10 mouse cellular contexts compared by ENCODE assay signal in the genomic region with DNA sequence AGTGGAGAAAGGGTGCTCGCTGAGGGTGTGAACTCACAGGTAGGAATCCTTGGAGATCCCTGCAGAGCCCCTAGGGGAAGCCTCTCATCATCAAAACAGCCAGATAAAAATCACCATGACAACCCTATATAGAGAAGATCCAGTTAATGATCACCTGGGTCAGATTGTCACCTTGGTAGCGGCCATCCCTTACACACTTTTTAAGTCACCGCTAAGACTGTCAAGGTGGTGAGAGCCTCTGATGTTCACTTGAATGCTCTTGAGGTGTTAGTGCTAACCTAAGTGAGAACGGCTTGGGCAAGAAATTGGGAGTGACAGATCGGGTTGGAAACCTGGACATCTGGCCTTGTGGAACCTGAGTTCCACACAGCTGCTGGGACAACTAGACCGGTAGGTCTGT. TPM values are rescaled to one million over a fixed set of nuclear protein-coding genes. Genes with fewer than 3 reads are reported as not detected.
DNase-seq lines count a peak whose midpoint lies in the region; ATAC-seq and TF ChIP-seq lines count a peak whose summit lies in the region.
"Had no signal": no experiment of that assay in that cellular context is flagged by ENCODE, and none has a peak within 500 bp of the region (broad histone marks: within the 10 kb centered on the region; RNA-seq: fewer than 3 reads in every experiment).

A gene (plus strand): TSS at position 301 of the 400 bp plus-strand sequence.

- H3K4me3 ChIP-seq in liver, adult 2 months (ENCODE audit: insufficient read depth, low read depth, low read length) = 0 out of 2 replicates have a peak within 1 kb of the TSS, but pooled peaks have one; percentile 5
- peak within 1 kb of the TSS; percentile 12; the same call in 1 of the 2 replicates for H3K4me3 ChIP-seq in forebrain, embryonic 11.5 days (ENCODE audit: low read depth, low read length)
- H3K4me3 ChIP-seq in limb, embryonic 10.5 days = peak within 1 kb of the TSS; percentile 51
- H3K4me3 ChIP-seq in neural tube, embryonic 12.5 days = peak within 1 kb of the TSS; percentile 21
- H3K4me3 ChIP-seq: layer of hippocampus, adult 2 months had no signal

- H3K4me2 ChIP-seq in forebrain, embryonic 11.5 days (ENCODE audit: low read depth, low read length, severe bottlenecking) = peak within 1 kb of the TSS; percentile 46; the same call in 1 of the 2 replicates
- peak within 1 kb of the TSS; percentile 57 for H3K4me2 ChIP-seq in neural tube, embryonic 12.5 days (replicated peaks)

- no peak for TF ChIP-seq CTCF in liver, adult 2 months (IDR thresholded peaks at IDR 0.05; ENCODE audit: low read depth, low read length)

- H3K9ac ChIP-seq in liver, adult 2 months (ENCODE audit: low read depth, low read length) = no peak within 1 kb of the TSS
- H3K9ac ChIP-seq in forebrain, embryonic 11.5 days (ENCODE audit: low read length) = no peak within 1 kb of the TSS
- peak within 1 kb of the TSS; percentile 26; the same call in 1 of the 2 replicates for H3K9ac ChIP-seq in neural tube, embryonic 12.5 days

- H3K27ac ChIP-seq in liver, adult 2 months (replicated peaks; ENCODE audit: insufficient read depth, low read depth, low read length) = no peak within 1 kb of the TSS
- H3K27ac ChIP-seq in forebrain, embryonic 11.5 days (ENCODE audit: low read depth, low read length) = no peak within 1 kb of the TSS
- 0 out of 2 replicates have a peak within 1 kb of the TSS, but pooled peaks have one; percentile 40 for H3K27ac ChIP-seq in limb, embryonic 10.5 days
- no peak within 1 kb of the TSS for H3K27ac ChIP-seq in neural tube, embryonic 12.5 days
- H3K27ac ChIP-seq: layer of hippocampus, adult 2 months had no signal

- H3K79me2 ChIP-seq in liver, adult 2 months (ENCODE audit: control insufficient read depth, insufficient read depth, low read length) = no peaks in the 10 kb centered on the region

- no peaks in the 10 kb centered on the region for H3K36me3 ChIP-seq in liver, adult 2 months (ENCODE audit: control insufficient read depth, insufficient read depth, low read length)
- H3K36me3 ChIP-seq in forebrain, embryonic 11.5 days (ENCODE audit: control insufficient read depth, insufficient read depth, low read length) = no peaks in the 10 kb centered on the region
- H3K36me3 ChIP-seq in limb, embryonic 10.5 days = no peaks in the 10 kb centered on the region
- H3K36me3 ChIP-seq in neural tube, embryonic 12.5 days = no peaks in the 10 kb centered on the region

- no peak for ATAC-seq in forebrain, embryonic 11.5 days (replicated peaks; ENCODE audit: low FRiP score)
- no peak for ATAC-seq in neural tube, embryonic 12.5 days (ENCODE audit: low FRiP score, low read depth)

- H3K9me3 ChIP-seq in forebrain, embryonic 11.5 days (ENCODE audit: control insufficient read depth, low read length) = no peaks in the 10 kb centered on the region
- no peaks in the 10 kb centered on the region for H3K9me3 ChIP-seq in limb, embryonic 10.5 days (replicated peaks)
- H3K9me3 ChIP-seq in neural tube, embryonic 12.5 days = no peaks in the 10 kb centered on the region

- H3K4me1 ChIP-seq in liver, adult 2 months (ENCODE audit: control insufficient read depth, insufficient read depth, low read length) = no peaks in the 10 kb centered on the region
- H3K4me1 ChIP-seq in forebrain, embryonic 11.5 days (replicated peaks; ENCODE audit: control insufficient read depth, insufficient read depth, low read length) = peaks cover 2% of the 10 kb centered on the region; the same call in 1 of the 2 replicates
- H3K4me1 ChIP-seq in limb, embryonic 10.5 days = peaks cover 7% of the 10 kb centered on the region
- peaks cover 6% of the 10 kb centered on the region for H3K4me1 ChIP-seq in neural tube, embryonic 12.5 days

- no peak for DNase-seq in liver, adult 2 months (ENCODE audit: extremely low read depth, low read depth, low spot score)
- DNase-seq in liver = no peak
- DNase-seq in forebrain, embryonic 11.5 days (ENCODE audit: low spot score) = no peak
- no peak for DNase-seq in limb, embryonic 10.5 days (ENCODE audit: low spot score)
- no peak for DNase-seq in adrenal gland, adult (ENCODE audit: inconsistent age in 2 of 2, low spot score in 1 of 2)
- DNase-seq in frontal cortex, postnatal 10 days (ENCODE audit: low spot score in 2 of 2) = no peak
- DNase-seq in kidney, adult 11 months = no peak

- TF ChIP-seq POLR2A in liver, adult 2 months (IDR thresholded peaks at IDR 0.05; ENCODE audit: extremely low read depth, insufficient read depth, low read length) = no peak

- WGBS in liver, adult 2 months = 70% methylated on average over 6 of the region's 6 CpGs
- WGBS in forebrain, embryonic 11.5 days = 78% methylated on average over 6 of the region's 6 CpGs
- WGBS in limb, embryonic 10.5 days = 53% methylated on average over 6 of the region's 6 CpGs
- WGBS in neural tube, embryonic 12.5 days = 75% methylated on average over 6 of the region's 6 CpGs

- H3K27me3 ChIP-seq in liver, adult 2 months (ENCODE audit: control insufficient read depth, insufficient read depth, low read length) = peaks cover 3% of the 10 kb centered on the region; the same call in 1 of the 2 replicates
- H3K27me3 ChIP-seq in forebrain, embryonic 11.5 days (ENCODE audit: control insufficient read depth, insufficient read depth, low read length) = 0 out of 2 replicates have a peak, but pooled peaks cover 8% of the 10 kb centered on the region
- peaks cover 48% of the 10 kb centered on the region for H3K27me3 ChIP-seq in limb, embryonic 10.5 days (ENCODE audit: low read depth, poor library complexity, severe bottlenecking)
- H3K27me3 ChIP-seq in neural tube, embryonic 12.5 days (replicated peaks) = peaks cover 27% of the 10 kb centered on the region

RNA-seq across cellular contexts. Expression of the gene that starts here (rescaled TPM):
- 0.07 and 0.09 TPM in 2 replicates for total RNA-seq in liver, adult 2 months (2014; rRNA removed)
- 0.12 and 0.22 TPM in 2 replicates for polyA plus RNA-seq in liver, adult 2 months (2012; rRNA removed)
- 0.15 and 0.35 TPM in 2 replicates for polyA plus RNA-seq in forebrain, embryonic 11.5 days (2014; fragmentation: Nextera tagmentation; extraction: Ambion mirVana)
- 0.05 TPM in 1 of 2 replicates, not detected in the other for polyA plus RNA-seq in limb, embryonic 10.5 days (2016; fragmentation: Nextera tagmentation; extraction: Ambion mirVana)
- 0.28 and 0.38 TPM in 2 replicates for polyA plus RNA-seq in neural tube, embryonic 12.5 days (2016; fragmentation: Nextera tagmentation; extraction: Ambion mirVana)
- total RNA-seq: MEL had no signal
